Mouse (Mus musculus) ovary, postnatal 14 days (tissue): ENCODE results near the gene Vps8.
A peak's percentile ranks its signal among the peaks of the same experiment; 100 is the strongest.

Experiments used
- DNase-seq: peaks from one replicate; pipeline ENCODE4 v3.0.0; 2022; ENCODE audit warnings: low spot score

The Vps8 gene

GRCm38 (mm10) chr16:21404631-21405030, 18.3 kb upstream of the Vps8 start:
- no peak for DNase-seq

DNA sequence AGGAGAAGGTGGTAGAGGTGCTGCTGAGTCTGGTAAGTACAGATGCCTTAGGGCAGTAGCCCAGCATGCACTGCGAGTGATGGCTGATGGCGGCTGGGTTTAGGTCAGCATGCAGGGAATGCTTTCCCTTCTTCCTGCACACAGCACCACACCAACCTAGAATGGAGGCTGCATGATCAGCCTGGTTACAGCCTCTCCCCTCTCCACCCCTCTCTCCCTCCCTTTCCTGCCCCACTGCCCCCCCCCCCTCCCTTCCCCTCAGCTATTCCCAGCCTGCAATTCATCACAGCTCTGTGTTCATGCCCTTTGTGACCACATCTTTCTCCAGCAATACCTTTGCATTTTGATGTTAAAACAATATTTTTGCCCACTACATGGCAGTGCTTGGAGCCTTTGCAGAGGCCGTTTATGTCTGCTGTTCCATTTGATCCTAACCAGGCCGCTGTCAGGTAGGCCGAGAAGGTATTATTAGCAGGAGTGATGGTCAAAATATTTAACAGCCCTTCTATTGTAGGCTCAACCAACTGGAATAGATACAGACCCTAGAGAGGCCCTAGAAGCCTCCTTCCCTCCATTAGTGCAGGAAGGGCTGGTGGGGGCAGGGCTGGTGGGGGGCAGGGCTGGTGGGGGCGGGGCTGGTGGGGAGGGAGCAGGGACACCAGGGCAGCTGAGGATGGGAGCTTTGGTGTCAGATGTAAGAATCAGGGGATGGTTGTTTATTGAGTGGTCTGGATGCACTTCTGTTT, 17.5 kb upstream of the Vps8 start:
- no peak for DNase-seq

GRCm38 (mm10) chr16:21406136-21406535, 16.8 kb upstream of the Vps8 start:
- no peak for DNase-seq

DNA sequence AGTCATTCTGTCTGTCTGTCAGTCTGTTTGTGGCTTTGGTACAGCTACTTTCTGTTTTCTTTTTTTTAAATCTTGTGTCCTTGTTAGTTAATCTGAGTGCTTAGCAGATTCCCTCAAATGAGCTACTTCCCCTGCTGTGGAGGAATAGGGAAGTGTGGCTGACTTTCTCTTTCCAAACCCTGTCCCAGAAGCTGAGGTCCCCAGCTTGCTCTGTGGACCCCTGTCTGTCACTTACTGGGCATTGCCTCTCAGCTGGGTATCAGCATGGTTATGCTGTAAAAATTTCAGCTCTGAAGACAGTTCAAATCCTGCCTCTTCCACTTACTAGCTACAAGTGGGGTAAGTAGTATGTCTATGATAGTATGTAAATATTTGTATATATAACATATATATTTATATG, 11.1 kb upstream of the Vps8 start:
- DNase-seq = no peak

- peak; percentile 78 for DNase-seq
These were observed 10.3 kb upstream of the Vps8 start for GRCm38 (mm10) chr16:21412593-21413047.

DNA sequence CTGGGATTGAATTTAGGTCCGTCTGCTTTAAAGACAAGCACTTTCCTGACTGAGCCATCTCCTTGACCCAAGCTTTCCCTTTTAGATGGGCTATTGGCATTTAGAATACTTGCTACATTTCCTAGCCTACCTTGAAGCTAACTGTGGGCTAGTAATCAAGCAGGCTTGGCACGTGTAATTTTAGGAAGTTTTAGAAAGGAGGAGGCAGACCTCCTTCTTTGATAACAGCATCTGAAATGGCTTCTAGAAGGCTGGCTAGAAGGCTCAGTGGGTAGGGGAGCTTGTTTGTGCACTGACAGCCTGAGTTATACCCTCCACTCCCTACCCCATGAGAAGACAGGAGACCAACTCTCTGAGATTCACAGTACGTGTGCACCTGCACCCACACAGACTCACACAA, 9.1 kb upstream of the Vps8 start:
- DNase-seq = no peak

DNA sequence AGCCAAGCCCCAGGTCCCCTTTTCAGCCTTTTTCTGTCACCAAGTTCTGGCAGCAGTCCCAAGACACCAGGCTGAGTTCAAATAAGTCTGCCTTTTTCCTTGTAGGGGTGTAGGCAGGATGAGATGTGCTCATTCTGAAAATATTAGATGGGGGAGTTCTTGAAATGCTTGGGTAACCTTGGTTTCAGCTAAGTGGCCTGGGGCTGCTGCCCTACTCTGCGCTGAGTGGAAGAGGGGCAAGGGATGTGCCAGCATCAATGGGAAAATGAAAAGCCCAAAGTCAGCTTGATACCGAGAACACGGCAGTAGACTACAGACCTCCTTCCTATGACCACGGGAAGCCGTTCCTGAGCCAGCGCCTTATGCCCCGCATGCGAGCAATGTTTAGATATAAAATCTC, 7.8 kb upstream of the Vps8 start:
- DNase-seq = no peak

- no peak for DNase-seq
These were observed 4.9 kb upstream of the Vps8 start for GRCm38 (mm10) chr16:21418012-21418411.

GRCm38 (mm10) chr16:21423546-21423910, 610 bp downstream of the Vps8 start:
- DNase-seq = no peak

GRCm38 (mm10) chr16:21428131-21428530, 5.2 kb downstream of the Vps8 start:
- DNase-seq = no peak

- DNase-seq = no peak
These were observed 7.6 kb downstream of the Vps8 start for GRCm38 (mm10) chr16:21430377-21431060.

DNA sequence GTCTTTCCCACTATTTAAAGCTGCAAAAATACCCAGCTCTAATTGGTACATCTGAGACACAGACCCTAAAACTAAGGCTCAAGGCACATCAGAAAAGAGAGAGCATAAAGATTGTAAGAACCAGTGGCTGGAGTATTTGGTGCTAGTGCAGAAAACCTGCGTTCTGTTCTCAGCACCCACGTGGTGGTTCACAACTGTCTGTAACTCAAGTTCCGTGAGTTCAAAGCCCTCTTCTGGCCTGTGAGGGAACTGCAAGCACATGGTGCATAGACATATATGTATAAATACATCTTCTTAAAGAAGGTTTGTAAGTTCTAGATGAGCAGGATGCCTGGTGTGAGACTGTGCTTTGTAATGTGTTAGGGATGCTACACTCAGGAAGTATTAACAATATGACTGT, 8.7 kb downstream of the Vps8 start:
- DNase-seq = no peak

DNA sequence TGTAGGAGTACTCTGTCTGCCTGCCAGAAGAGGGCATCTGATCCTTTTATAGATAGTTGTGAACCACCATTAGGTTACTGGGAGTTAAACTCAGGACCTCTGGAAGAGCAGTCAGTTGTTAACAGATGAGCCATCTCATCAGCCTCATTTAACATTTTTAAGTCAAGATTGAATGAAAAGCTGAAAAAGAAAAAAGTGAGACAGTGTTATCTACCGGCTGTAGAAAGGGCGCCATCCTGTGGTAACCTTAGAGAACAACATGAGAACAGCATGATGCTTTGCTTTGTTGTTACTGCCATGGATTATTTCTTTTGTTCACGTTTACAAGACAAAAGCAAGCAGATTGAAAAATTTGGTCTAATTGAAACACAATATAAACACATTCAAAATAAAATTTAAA, 10.6 kb downstream of the Vps8 start:
- no peak for DNase-seq

DNA sequence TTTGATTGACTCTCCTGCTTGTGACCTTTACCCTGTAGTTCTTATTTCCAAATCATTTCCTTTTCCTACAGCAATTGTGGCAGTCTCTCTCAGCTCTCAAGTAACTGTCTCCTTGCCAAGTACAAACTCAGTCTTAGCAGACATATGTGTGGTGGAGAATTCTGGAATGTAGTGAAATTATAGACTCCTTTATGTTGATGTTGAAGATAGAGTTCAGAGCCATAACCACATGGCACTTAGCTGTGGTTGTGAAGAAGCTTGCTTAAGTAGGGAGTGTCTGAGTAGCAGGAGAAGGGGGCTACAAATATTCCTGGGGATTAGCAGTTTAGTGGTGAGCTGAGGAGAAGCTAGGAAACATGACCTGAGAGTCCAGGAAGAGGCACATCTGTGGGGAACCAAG, 18.1 kb downstream of the Vps8 start:
- no peak for DNase-seq

GRCm38 (mm10) chr16:21445026-21445625, 22.2 kb downstream of the Vps8 start:
- no peak for DNase-seq

DNA sequence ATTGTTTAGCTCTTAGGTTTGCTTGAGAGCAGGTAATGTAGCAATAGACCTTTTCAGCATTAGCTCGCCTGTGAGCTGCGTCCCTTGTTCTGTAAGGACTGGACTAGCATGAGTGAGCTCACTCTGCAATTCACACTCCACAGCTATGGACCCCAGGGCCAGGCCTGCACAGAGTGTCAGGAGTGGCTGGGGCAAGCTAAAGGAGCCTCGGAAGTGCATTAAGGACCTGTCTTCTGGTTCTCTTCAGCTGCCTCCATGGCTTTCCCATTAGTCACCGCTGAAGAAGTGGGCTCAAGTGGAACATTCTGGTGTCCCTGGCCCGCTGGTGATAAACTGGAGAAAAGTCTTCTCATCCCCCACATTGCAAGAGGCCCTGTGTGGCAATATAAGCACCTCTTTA, 24.5 kb downstream of the Vps8 start:
- no peak for DNase-seq

GRCm38 (mm10) chr16:21448464-21448863, 25.5 kb downstream of the Vps8 start:
- no peak for DNase-seq

GRCm38 (mm10) chr16:21449890-21450289, 27.0 kb downstream of the Vps8 start:
- DNase-seq = no peak

DNA sequence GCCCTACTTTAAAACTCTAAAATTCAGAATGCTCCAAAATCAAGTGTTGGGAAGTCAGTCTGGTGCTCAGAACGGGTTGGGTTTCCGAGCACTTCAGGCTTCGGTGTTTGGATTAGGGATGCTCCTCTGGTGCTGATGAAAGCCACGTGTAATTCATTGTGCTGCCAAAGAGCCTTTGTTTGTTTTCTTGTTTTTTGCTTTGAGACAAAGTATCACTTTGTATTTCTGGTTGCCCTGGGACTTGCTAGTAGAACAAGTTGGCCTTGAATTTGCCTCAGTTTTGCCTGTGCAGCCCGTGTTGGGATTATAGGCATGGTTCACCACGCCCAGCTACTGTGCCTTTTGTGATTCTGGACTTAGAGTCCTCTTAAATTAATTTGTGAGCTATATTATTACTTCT, 29.7 kb downstream of the Vps8 start:
- no peak for DNase-seq

- DNase-seq = no peak
These were observed 34.9 kb downstream of the Vps8 start for GRCm38 (mm10) chr16:21457639-21458369.

- no peak for DNase-seq
These were observed 43.0 kb downstream of the Vps8 start for GRCm38 (mm10) chr16:21465868-21466267.

GRCm38 (mm10) chr16:21470416-21470815, 47.5 kb downstream of the Vps8 start:
- no peak for DNase-seq

DNA sequence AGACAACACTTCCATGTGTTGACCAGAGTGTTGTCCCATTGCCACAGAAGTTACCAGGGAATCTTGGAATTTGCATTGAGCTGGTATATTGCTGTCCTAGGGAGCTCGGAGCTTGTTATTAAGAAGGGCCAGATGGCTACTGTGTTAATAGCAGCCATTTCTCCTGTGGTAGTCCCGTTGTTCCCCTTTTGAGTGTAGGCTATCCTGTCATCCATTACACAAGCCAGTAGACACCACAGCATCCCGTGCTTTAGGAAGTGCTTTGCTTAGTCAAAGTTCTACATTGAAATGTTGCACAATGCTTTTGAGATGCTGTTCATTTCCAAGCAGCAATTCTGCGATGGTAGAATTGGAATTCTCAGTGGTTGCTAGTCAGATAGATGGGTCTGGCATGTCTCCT, 54.2 kb downstream of the Vps8 start:
- no peak for DNase-seq
